Mouse (Mus musculus) frontal cortex, postnatal 14 days (tissue): ENCODE data around the gene Best2.
A peak's percentile ranks its signal among the peaks of the same experiment; 100 is the strongest.

Experiments
- DNase-seq, 2 experiments: peaks; one replicate each; pipeline ENCODE4 v3.0.0; 2022; ENCODE audit warnings: low spot score in 2 of 2

Gene Best2

DNA sequence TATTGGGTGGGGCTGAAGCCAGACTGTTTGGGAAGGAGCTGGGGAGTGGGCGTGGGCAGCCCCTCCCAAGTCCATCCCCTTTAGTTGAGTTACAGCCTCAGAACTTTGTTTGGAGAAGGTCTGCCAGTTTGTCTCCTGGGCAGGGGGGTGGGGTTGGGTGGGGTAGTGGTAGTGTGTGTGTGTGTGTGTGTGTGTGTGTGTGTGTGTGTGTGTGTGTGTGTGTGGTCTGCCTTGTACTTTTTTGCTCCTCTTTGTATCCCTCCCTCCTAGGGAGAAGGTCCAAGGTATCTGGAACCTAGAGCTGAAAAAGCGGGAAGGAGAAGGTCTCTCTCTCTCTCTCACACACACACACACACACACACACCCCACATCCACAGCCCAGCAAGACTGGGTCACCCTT, at the start of gene Best2:
TSS of gene Best2 (minus strand) at position 101 of the 400 bp plus-strand sequence.
- DNase-seq, result no peak

DNA sequence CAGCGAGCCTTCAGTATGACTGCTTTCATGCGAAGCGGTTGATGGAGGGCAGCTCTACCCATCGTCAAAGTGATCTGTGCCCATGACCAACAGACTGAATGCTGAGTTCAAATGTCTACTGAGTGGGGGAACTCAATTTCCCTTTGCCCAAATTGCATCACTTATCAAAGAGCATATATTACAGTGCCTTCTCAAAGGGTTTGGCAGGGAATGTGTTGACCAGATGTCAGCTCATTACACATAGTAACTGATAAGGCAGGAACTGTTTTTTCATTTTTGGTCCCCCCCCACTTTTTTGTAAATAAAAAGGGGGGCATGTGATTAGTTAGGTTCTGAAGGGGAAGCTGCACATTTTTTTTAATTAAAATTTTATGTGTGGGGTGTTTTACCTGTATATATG, 48.3 kb upstream of the Best2 start:
- DNase-seq, result no peak

DNA sequence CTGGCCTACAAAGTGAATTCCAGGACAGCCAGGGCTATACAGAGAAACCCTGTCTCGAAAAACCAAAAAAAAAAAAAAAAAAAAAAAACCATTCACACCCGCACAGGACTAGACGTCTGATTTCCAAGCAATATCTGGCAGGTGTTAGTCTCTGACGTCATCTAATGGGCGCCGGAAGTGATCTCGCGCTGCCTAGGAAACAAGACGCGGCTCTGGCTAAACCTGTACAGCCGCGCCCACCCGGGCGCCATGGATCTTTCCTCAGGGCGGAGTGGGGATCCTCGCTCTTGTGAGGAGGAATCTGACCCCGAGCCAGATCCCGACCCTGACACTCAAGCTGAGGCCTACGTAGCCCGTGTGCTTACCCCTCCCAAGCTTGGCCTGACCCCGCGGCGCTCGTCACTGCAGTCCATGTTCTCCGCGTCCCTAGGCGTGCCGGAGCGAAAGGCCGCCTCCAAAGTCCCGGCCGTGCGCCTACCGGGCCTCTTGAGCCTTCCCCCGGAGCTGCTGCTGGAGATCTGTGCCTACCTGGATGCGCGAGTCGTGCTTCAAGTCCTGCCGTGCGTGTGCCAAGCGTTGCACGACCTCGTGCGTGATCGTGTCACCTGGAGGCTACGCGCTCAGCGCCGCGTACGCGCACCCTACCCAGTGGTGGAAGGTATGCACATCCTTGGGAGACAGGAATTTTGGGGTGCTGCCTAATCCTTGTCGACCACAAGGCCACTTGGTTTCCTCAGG, 45.7 kb upstream of the Best2 start, which contains the start of gene Fbxw9:
TSS of gene Fbxw9 (plus strand) at position 177 of the 738 bp plus-strand sequence.
- DNase-seq, result peak; percentile 86

DNA sequence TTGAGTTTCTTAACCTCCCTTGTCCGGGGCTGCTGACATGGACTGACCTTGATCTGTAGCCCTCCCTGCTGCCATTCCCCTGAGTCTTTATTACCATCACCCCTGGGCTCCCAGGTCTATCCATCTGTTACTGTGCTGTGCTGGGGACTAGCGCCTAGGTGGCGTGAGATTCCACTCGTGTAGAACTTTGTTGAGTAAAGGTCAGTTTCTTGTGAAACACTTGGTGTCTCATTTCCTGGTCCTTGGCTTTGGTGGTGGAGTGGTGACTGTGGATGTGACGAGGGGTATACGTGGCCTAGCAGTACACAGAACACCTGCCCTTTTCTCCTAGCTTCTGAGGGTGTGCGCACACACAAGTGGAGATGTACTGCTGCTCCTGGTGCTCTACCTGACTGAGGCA, 43.0 kb upstream of the Best2 start:
- no peak for DNase-seq

DNA sequence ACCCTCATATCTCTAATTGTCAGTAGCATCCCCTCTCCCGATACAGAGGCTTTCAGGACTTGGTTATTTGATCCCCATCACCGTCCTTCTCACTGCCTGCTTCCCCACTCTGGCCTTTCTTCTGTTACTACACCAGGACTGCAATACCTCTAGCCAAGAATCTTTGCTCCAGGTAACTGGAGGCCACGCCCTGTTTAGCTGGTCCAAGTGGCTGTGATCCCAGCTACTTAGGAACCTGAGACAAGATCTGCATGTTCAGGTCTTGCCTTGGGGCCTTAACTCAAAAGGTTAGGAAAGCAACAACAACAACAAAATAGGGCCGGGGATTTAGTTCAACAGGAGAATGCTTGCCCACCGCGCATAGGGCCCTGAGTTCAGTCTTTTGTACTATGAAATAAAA, 29.3 kb upstream of the Best2 start:
- DNase-seq, result no peak

DNA sequence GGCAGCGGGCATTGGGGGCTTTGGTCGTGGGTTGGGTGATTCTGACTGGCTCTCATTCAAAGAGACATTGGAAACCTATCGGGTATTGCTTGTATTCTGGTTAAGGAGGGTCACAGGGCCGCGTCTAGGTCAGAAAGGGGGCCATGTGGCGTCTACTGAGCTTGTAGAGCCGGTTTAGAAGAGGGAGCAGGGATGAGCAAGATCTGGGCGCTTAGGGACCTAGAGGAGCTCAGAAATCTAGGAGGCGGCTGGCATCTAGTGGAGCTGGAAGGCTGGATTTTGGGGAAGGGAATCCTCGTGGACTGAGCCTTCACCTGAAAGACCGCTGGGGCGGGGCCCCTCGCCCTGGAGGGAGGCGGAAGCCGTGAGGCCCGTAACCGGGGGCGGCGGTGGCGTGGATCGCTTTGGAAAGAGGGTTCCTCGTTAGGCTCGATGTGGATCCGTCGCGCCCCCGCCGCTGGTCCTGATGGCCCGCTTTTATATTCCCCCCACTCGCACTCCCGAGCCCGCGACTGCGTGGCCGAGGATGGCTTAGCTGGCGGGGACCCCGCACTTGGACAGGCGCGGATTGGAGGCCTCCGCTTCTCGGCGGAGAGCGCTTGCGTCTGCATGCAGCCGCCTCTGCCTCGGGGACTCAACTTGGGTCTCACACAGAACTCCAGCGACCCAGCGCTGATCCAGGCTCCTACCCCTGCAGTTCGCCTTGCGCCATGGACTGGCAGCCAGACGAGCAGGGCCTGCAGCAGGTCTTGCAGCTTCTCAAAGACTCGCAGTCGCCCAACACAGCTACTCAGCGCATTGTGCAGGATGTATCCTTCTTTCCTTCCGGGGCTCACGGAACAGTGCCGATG, 23.6 kb upstream of the Best2 start:
- DNase-seq, result peak in 1 of 2 experiments; percentile 55

DNA sequence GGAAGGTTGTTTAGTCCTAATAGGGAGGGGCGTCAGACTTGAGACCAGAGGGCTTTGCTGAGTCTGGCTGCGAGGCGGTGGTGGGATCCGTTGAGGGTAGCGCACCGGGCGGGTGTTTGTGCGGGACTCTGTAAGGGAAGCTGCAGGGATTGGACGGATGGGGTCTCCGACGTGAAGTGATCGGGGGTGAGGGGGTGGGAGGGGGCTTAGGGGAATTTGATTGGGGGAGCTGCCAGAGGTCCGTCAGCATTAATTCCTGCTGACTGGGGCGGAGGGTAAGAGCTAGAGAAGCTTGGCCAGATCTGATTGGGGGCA, 23.0 kb upstream of the Best2 start:
- no peak for DNase-seq

DNA sequence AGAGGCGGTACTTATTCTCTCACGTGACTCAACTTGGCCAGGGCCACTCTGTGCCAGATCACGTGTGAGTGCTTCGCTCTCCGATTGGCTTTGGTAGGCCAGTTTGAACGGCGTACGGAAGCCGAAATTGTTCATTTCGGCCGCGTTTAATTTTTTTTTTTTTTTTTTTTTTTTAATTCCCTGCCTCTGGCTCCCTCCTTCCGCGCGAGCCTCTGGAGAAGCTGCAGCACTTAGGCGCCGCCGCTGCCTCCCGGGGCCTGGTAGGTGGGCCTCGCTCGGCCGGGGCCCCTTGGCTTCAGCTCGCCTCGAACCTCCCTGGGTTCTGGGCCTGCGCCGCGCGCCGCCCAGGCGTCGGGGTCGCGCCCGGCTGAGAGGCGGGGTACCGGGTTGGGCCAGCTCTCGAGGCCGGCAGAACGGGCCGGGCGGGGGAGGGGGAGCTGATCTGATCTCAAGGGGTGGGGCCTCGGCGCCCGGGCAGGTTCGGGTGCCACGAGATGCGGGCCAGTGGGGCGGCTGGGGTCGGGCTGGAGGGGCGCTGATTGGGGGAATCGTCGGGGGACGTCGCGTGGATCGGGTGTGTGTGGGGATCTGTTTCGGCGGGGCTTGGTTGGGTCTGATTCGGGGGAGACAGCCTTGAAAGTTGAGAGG, 22.5 kb upstream of the Best2 start, which contains the start of gene Tnpo2:
TSS of gene Tnpo2 (plus strand) at position 198 of the 648 bp plus-strand sequence.
- peak; percentile 82 to 90 for DNase-seq

DNA sequence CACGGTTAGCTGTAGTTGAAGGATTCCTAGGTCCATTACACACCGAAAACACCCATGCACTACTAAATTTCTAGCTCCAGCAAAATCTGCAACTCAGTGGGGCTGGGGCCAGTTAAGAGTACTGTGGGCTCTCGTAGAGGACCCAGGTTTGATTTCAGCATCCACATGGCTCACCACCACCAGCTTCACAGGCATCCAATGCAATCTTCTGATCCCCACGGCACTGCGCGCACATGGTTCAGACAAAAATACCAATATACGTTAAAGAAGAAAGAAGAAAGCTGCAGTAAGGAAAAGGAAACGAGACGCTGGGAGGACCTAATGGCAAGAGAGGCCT, 22.0 kb upstream of the Best2 start:
- DNase-seq, result no peak

DNA sequence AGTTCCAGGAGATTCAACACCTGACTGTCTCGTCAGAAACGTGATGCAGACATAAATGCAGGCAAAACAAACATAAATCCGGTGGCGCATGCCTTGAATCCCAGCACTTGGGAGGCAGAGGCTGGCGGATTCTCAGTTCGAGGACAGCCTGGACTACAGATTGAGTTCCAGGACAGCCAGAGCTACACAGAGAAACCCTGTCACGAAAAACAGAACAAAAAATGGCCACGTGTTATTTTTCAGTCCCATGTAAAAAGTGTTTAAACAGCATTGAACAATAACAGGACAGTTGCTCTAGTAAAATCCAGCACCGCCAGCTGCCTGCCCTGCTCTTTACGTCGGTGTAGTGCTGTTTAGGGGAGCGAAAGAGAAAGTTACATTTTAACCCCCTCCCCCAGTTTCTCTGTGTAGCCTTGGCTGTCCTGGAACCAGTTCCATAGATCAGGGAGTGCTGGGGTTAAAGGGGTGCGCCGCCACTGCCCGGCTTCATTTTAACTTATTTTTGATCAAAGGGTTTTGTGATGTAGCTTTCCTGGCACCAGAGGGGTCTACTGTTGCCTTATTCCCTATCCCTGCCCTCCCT, 21.5 kb upstream of the Best2 start:
- DNase-seq, result peak in 1 of 2 experiments; percentile 18

DNA sequence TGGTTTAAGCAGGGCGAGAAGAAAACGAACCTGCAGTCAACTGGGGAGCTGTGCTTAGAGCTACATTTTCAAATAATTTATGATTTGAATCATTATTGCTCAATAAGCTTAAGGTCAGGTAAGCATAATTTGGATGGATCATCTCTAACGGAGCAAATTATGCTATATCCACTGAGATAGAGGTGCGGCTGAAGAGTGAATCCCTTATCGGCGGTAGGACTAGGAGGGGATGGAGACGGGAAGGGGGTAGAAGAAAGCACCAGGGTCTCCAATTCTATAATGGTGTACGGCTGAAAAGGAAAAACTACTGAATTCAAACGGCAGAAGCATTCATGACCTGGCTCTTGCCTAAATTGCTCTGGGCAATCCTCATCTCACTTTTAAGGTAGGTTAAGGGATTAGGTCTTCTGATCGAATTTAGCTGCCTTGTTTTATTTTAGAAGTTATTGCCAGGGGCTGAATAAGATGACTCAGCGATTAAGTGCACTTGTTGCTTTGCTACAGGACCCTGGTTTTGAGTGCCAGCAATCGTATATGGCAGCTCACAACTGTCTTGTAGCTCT, 20.9 kb upstream of the Best2 start:
- DNase-seq, result no peak

DNA sequence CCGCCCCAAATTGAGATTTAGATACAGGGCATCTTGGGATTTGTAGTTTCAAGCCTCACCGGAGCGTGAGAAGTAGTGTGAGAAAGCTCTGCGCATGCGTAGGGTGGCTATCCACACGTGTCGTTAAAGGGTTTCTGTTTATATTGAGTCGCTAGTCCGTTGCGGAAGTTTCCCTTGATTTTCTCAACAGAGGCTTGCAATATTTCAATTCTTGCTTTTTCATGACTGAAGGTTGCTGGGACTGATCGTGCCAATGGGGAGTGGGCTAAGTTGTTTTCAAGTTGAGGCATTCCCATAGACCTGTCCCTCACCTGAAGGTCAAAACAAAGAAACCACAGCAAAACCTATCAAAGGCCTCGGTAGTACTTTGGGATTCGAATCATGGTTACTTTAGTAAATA, 20.4 kb upstream of the Best2 start:
- peak; percentile 55 to 57 for DNase-seq

DNA sequence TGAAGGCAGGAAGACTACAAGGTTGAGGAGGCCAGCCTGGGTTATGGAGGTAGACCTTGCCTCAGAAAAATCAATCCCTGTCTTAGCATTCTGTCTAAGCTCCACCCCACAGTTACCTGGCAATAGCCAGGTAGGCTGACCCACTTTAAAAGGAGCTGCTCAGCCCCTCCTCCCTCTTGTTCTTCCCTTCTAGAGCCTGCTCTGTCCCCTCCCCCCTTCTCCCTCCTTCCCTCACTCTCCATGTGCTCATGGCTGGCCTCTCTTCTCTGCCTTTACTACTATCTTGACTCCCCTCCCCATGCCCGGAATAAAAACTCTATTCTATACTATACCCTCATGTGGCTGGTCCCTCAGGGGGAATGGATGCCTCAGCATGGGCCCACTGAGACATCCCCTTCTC, 19.5 kb upstream of the Best2 start:
- no peak for DNase-seq

DNA sequence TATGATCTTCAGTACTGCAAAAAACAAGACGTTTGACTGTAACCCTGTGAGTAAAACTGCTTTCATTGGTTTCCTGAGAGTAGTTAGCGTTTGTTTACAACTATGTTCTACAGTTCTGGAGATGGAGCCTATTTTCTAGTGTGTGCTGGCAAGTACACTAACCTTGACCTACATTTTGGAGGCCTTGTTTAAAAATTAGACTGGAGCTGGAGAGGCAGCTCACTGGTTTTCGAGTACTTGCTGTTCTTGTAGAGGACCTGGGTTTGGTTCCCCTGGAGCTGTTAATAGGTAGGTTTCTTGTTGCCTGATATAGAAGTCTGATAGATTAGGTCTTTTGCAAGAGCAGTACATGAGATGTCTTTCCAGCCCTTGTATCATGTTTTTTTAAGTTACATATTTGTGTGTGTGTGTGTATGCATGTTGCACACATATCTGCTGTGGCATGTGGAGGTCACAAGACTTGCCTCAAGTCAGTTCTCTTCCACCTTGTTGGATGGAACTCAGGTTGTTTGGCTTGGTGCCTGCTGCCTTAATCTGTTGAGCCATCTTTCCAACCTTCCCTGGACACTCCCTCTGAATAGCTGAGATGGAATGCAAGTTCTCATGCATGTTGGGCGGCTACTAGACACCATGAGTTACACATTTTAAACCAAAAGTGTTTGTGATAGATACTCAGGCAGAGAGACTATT, 18.4 kb upstream of the Best2 start:
- DNase-seq, result no peak

DNA sequence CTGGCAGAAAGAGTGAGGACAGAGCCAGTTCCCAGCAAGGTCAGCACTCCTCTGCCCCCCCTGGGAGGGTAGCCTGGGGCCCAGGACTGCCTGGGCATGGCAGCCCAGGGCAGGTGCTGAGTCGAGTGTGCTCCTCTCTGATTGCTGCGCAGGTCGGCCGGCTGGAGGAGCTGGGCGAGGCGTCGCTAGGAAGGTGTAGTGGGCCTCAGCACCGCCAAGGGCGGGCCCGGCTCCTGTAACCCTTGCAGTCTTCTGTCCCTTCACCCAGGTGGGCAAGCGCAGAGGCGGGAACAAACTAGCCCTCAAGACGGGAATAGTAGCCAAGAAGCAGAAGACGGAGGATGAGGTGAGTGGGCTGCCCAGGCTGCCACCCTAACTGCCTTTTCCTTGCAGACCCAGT, 14.9 kb upstream of the Best2 start:
- DNase-seq, result no peak

DNA sequence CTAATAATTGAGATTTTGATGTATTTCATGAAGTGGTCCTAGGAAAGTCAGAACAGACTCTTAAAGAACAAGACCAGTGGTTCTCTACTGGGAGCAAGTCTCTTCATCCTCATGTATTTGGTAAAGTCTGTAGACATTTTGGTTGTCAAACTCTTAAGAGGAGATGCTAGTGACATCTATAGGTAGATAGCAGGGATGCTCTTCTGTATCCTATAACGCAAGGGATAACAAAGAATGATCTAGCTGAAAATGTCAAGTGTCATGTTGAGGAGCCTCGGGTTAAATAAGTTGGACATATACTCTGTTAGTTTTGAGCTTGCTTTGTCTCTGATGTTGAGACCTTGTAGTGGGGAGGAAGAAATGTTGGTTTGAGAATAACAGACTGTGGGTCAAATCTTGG, 13.6 kb upstream of the Best2 start:
- no peak for DNase-seq

DNA sequence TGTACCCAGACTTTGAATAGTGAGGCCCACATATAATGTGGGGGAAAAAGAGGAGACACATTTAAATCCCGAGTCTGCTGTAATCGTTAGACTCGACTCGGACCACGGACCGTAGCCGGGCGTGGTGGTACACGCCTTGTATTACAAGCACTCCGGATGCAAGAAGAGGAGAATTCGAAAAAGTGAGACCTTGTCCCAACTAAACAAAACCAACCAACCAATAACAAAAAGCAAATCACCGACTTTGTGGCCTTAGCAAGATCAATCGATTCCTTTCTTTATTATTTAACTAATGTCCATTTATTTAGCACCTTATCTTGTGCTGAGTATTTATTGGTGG, 13.2 kb upstream of the Best2 start:
- no peak for DNase-seq

DNA sequence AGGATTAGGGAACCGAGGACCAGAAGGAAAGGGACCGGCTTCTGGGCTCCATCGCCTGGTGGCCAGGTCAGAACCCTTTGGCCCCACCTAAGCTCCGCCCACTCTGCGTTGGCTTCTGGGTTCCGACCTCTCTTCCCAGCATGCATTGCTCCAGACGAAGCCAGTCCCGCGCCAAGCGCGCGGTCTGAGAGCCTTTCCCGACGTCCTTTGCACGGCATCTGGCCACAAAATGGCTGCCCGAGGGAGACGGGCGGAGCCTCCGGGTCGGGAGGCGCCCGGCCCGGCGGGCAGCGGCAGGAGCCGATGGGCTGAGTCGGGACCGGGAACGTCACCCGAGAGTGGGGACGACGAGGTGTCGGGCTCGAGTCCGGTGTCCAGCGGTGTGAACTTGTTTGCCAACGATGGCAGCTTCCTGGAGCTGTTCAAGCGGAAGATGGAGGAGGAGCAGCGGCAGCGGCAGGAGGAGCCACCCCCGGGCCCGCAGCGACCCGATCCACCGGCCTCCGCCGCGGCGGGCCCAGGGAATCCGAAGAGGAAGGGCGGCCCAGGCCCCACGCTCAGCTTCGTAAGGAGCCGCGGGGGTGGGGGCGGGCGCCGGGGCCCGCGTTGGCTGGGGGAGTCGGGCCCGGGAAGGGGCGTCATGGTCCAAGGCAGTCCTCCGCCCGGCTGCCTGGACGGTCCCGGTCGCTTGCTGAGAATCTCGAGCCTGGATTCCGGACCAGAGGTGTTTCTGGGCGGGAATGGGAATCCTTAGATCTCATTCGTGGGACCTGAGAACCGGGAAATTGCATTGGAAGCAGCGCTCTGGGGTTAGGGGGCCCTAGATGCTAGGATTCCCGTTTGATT, 12.6 kb upstream of the Best2 start, which contains the start of gene Trir:
TSS of gene Trir (plus strand) at position 154 of the 846 bp plus-strand sequence.
- DNase-seq, result peak; percentile 90 to 93

DNA sequence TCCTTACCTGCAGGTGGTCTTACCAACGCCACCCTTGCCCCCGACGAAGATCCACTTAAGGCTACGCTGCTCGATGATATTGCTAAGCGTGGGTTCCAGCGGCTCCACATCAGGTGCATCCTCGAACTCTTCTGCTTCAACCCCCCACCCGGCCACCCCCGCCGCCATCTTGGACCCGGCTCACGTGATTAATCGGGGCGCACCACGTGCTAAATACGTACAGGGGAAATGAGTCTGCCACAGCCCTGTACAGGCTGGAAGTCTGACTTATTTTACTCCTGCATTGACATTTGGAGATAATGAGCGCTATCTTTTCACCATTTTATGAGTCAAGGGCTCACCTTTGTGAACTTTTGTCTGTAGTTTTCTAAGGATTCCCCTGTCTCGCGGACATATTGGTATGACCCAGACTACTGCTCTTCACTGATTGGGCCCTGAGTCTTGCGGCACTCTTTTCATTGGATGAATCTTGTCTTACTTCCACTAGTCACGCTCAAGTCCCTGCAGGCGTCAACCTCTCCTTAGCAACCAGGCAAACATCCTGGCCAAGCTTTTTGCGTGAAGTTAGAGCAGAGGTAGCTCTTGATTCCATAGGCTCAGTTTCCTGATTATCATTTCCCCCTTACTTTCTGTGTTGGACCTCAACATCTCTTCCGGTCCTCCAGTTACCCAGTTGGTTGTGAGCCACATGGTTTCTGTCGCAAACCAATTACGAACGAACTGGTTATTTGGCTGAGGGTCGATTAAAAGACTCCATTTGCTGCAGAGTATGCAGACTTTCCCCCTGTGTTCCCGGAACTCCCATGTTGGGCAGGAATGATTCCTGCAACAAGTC, 11.0 kb upstream of the Best2 start, which contains the start of gene Asna1:
TSS of gene Asna1 (minus strand) at position 184 of the 835 bp plus-strand sequence.
- peak; percentile 70 to 80 for DNase-seq
